Mouse (Mus musculus): ENCODE data around the gene Ppp1r9b.

DNA sequence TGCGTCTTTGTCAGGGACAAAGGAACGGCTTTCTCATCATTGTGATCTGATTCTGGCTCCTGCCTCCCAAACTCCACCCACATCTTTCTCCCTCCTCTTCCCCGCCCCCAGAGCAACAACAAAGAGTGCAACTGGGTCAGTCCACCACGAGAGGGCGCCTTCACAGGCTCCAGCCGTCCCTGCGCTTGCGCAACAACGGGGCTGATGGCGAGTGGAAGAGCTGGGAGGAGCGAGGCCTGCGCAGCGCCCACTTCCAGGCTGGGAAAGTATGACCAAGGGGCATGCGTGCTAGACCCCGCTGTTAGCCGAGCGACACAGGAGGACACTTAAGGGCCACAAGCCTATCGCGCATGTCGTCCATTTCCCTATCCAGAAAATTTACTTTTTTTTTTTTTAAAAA is 11.9 kb upstream of the Ppp1r9b start:
- TF ChIP-seq CTCF (IDR thresholded peaks at IDR 0.05; ENCODE audit: extremely low read depth, insufficient read length, insufficient replicate concordance, low read depth, low read length) (peak; percentile 98; the same call in 1 of the 2 replicates), POLR2A (IDR thresholded peaks at IDR 0.05; ENCODE audit: low read depth, low read length) (no peak)
